ENCODE assay signal across 8 mouse cellular contexts in genomic region chr6:51177701-51178060, GRCm38 (mm10).
A peak's percentile ranks its signal among the peaks of the same experiment; 100 is the strongest.
DNase-seq lines count a peak whose midpoint lies in the region; ATAC-seq and TF ChIP-seq lines count a peak whose summit lies in the region.

No protein-coding gene starts in this region.

- peak overlapping the region; percentile 64 for H3K4me2 ChIP-seq in kidney, embryonic 16.5 days (replicated peaks; ENCODE audit: low read depth, low read length)

- H3K9me3 ChIP-seq in kidney, embryonic 16.5 days (ENCODE audit: low read length) = no peaks in the 10 kb centered on the region
- H3K9me3 ChIP-seq in hindbrain, embryonic 10.5 days = no peaks in the 10 kb centered on the region

- H3K4me3 ChIP-seq in kidney, embryonic 16.5 days (ENCODE audit: low read length) = peak overlapping the region; percentile 47
- H3K4me3 ChIP-seq in bone marrow macrophage, adult 2 months (ENCODE audit: insufficient read depth, low read length) = peak overlapping the region; percentile 71
- H3K4me3 ChIP-seq in hindbrain, embryonic 10.5 days = peak overlapping the region; percentile 35
- peak overlapping the region; percentile 47 for H3K4me3 ChIP-seq in macrophage (ENCODE audit: inconsistent target)

- no peak overlapping the region for H3K27ac ChIP-seq in kidney, embryonic 16.5 days (ENCODE audit: low read length)
- H3K27ac ChIP-seq in bone marrow macrophage, adult 2 months (ENCODE audit: insufficient read depth, low read depth, low read length) = peak overlapping the region; percentile 31
- H3K27ac ChIP-seq in hindbrain, embryonic 10.5 days = no peak overlapping the region
- H3K27ac ChIP-seq in macrophage = no peak overlapping the region

- DNase-seq in kidney, adult 11 months = no peak
- no peak for DNase-seq in hindbrain, embryonic 10.5 days (ENCODE audit: low spot score)
- no peak for DNase-seq in adrenal gland, postnatal 4 days (ENCODE audit: low spot score in 2 of 2)
- DNase-seq in MN1 (ENCODE audit: low spot score) = no peak
- no peak for DNase-seq in frontal cortex, postnatal 10 days (ENCODE audit: low spot score in 2 of 2)

- H3K9ac ChIP-seq in kidney, embryonic 16.5 days (replicated peaks; ENCODE audit: low read length) = no peak overlapping the region

- no peak for TF ChIP-seq POLR2A in bone marrow macrophage, adult 2 months (IDR thresholded peaks at IDR 0.05; ENCODE audit: borderline replicate concordance, low read depth, low read length)

- H3K79me2 ChIP-seq in macrophage (ENCODE audit: inconsistent target) = no peaks in the 10 kb centered on the region

- WGBS in kidney, embryonic 16.5 days = 1% methylated on average over 14 of the region's 14 CpGs
- 1% methylated on average over 14 of the region's 14 CpGs for WGBS in hindbrain, embryonic 10.5 days
- 2% methylated on average over 14 of the region's 14 CpGs for WGBS in macrophage (ENCODE audit: missing documents)

- peaks cover 23% of the 10 kb centered on the region for H3K27me3 ChIP-seq in kidney, embryonic 16.5 days (ENCODE audit: insufficient read depth, low read length)
- peaks cover 76% of the 10 kb centered on the region for H3K27me3 ChIP-seq in hindbrain, embryonic 10.5 days (ENCODE audit: insufficient read depth, poor library complexity, severe bottlenecking)

- H3K36me3 ChIP-seq in kidney, embryonic 16.5 days (ENCODE audit: insufficient read depth, low read length) = no peaks in the 10 kb centered on the region
- no peaks in the 10 kb centered on the region for H3K36me3 ChIP-seq in hindbrain, embryonic 10.5 days
- no peaks in the 10 kb centered on the region for H3K36me3 ChIP-seq in macrophage (ENCODE audit: inconsistent target)

- peaks cover 27% of the 10 kb centered on the region for H3K4me1 ChIP-seq in kidney, embryonic 16.5 days (ENCODE audit: insufficient read depth, low read length)
- H3K4me1 ChIP-seq in bone marrow macrophage, adult 2 months (ENCODE audit: control insufficient read depth, insufficient read depth, low read length) = peaks cover 13% of the 10 kb centered on the region
- peaks cover 22% of the 10 kb centered on the region for H3K4me1 ChIP-seq in hindbrain, embryonic 10.5 days (replicated peaks)

- ATAC-seq in kidney, embryonic 16.5 days (ENCODE audit: low FRiP score, low TSS enrichment) = no peak

- no peak for TF ChIP-seq CTCF in bone marrow macrophage, adult 2 months (IDR thresholded peaks at IDR 0.05; ENCODE audit: low read depth, low read length)
